Mouse (Mus musculus): ENCODE data around the gene Pomgnt1. TPM values are rescaled to one million over a fixed set of nuclear protein-coding genes. Genes with fewer than 3 reads are reported as not detected.

Gene Pomgnt1
- polyA plus RNA-seq, 1 experiment: 75.9 TPM

DNA sequence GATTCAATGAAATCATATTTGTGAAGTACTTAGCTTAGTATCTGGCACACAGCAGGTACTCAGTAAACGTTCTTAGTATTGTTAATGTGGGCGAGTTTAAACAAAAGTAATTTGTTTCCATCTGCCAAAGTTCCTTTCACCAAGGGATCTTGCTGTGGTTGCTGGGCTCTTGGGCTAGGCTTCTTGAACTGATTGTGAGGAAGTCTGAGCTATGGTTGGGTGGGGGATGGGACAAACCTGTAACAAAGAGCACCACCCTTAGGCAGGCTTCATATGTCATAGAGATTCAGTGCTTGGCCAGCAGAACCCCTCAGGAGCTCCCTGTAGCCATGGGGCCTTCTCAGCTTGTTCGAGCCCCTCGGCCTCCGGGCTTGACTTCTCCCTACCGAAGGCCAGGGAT is 49.4 kb downstream of the Pomgnt1 start, which contains the start of the genes 1700042G07Rik and Gm49337:
1700042G07Rik (plus strand) TSS at position 301 of the 400 bp plus-strand sequence.
Gm49337 (plus strand) TSS at position 313 of the 400 bp plus-strand sequence.
- H3K79me2 ChIP-seq (ENCODE audit: control insufficient read depth, insufficient read depth): no peaks in the 10 kb centered on the region
- H3K27me3 ChIP-seq (ENCODE audit: control insufficient read depth, insufficient read depth, insufficient read length): no peaks in the 10 kb centered on the region
- H3ac ChIP-seq (ENCODE audit: control insufficient read depth, insufficient read length): no peak within 1 kb of the TSS
- no peaks in the 10 kb centered on the region for H3K36me3 ChIP-seq (ENCODE audit: control insufficient read depth, insufficient read depth)
- peak within 1 kb of the TSS; percentile 42 for H3K4me2 ChIP-seq (ENCODE audit: low read depth)
- no peak within 1 kb of the TSS for H3K4me3 ChIP-seq
- TF ChIP-seq TCF12 (IDR thresholded peaks at IDR 0.05; ENCODE audit: insufficient read depth, poor library complexity, severe bottlenecking): no peak
- TF ChIP-seq POLR2AphosphoS2 (IDR thresholded peaks at IDR 0.05; ENCODE audit: insufficient read length, low read depth): no peak
- no peak for TF ChIP-seq POLR2A (IDR thresholded peaks at IDR 0.05; ENCODE audit: insufficient read length, low read depth)
- TF ChIP-seq CEBPB (IDR thresholded peaks at IDR 0.05; ENCODE audit: insufficient read depth, poor library complexity, severe bottlenecking): no peak
- no peak for TF ChIP-seq USF1 (IDR thresholded peaks at IDR 0.05; ENCODE audit: low read depth)
- no peak for TF ChIP-seq TCF3 (IDR thresholded peaks at IDR 0.05; ENCODE audit: insufficient read length, low read depth)
- no peak for TF ChIP-seq MAX (IDR thresholded peaks at IDR 0.05; ENCODE audit: low read depth)

DNA sequence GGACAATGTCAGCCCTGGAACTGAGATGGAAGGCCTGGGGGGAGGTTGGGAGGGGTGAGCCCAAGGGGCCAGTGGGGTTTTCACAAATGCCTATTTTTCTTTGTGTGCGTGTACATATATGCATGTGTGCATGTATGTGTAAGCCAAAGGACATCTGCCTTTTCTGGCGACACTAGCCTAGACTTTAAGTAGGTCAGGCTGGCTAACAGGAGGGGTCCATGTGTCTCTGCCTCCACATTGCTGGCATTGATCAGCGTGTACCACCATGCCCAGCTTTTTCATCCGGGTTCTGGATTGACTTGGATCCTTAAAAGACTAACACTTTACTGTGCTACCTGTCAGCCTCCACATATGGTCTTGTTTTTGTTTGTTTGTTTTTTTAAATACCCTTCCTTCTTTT is 50.1 kb downstream of the Pomgnt1 start:
- H3K27me3 ChIP-seq (ENCODE audit: control insufficient read depth, insufficient read depth, insufficient read length): no peaks in the 10 kb centered on the region
- H3K4me2 ChIP-seq (ENCODE audit: low read depth): no peak overlapping the region
- H3K36me3 ChIP-seq (ENCODE audit: control insufficient read depth, insufficient read depth): no peaks in the 10 kb centered on the region
- no peak for TF ChIP-seq TCF3 (IDR thresholded peaks at IDR 0.05; ENCODE audit: insufficient read length, low read depth)
- no peak for TF ChIP-seq USF1 (IDR thresholded peaks at IDR 0.05; ENCODE audit: low read depth)
- no peak for TF ChIP-seq E2F4 (IDR thresholded peaks at IDR 0.05; ENCODE audit: insufficient read depth)
- no peak for TF ChIP-seq SRF (IDR thresholded peaks at IDR 0.05; ENCODE audit: control insufficient read depth, insufficient read length, low read depth)
- no peak for TF ChIP-seq POLR2AphosphoS2 (IDR thresholded peaks at IDR 0.05; ENCODE audit: insufficient read length, low read depth)
- TF ChIP-seq TCF12 (IDR thresholded peaks at IDR 0.05; ENCODE audit: insufficient read depth, poor library complexity, severe bottlenecking): no peak
- no peak for TF ChIP-seq REST (IDR thresholded peaks at IDR 0.05; ENCODE audit: insufficient read depth, insufficient read length)
- TF ChIP-seq CEBPB (IDR thresholded peaks at IDR 0.05; ENCODE audit: insufficient read depth, poor library complexity, severe bottlenecking): no peak
- no peak for TF ChIP-seq POLR2A (IDR thresholded peaks at IDR 0.05; ENCODE audit: insufficient read length, low read depth)
- TF ChIP-seq MYOG (IDR thresholded peaks at IDR 0.05; ENCODE audit: control insufficient read depth in 1 of 3, insufficient read depth in 1 of 3, insufficient read length in 2 of 3, low read depth in 2 of 3): no peak
- no peak for TF ChIP-seq MYOD1 (IDR thresholded peaks at IDR 0.05; ENCODE audit: control insufficient read depth in 1 of 3, insufficient read length in 2 of 3, low read depth in 2 of 3)
- TF ChIP-seq MAX (IDR thresholded peaks at IDR 0.05; ENCODE audit: low read depth): no peak
- H3K4me3 ChIP-seq: no peak overlapping the region
- no peaks in the 10 kb centered on the region for H3K79me2 ChIP-seq (ENCODE audit: control insufficient read depth, insufficient read depth)
- H3ac ChIP-seq (ENCODE audit: control insufficient read depth, insufficient read length): no peak overlapping the region

DNA sequence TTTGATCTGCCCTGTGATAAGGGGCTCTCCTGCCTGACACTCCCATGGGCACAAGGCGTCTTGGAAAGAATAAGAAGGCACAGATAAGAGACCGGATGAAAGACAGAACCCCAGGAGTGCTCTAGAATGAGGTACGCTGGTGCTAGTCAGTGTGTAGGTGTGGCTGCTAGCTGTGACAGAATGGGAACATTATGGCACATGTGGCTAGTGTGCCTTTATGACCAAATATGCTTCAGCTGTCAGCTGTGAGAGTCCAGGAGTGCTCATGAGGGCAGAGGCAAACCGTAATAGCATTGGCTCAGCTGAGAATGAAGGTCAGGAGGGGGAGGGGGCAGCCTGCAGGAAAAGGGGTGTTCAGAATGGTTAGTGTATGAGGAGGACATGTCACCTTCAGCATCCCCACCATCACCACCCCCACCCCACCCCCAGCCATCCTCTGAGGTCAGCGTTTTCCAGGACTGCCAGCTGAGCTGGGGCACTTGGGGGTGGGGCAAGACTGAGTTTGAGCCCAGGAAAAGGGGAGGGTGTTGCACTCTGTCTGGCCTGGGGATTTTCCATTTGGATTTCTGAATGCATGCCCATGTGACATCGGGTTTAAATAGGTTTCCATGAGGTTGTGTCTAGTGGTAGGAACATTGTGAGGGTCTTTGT is 51.0 kb downstream of the Pomgnt1 start:
- H3K36me3 ChIP-seq (ENCODE audit: control insufficient read depth, insufficient read depth): no peaks in the 10 kb centered on the region
- peak overlapping the region; percentile 68 for H3K4me2 ChIP-seq (ENCODE audit: low read depth)
- TF ChIP-seq POLR2AphosphoS2 (IDR thresholded peaks at IDR 0.05; ENCODE audit: insufficient read length, low read depth) (no peak), TCF12 (IDR thresholded peaks at IDR 0.05; ENCODE audit: insufficient read depth, poor library complexity, severe bottlenecking) (no peak), USF1 (IDR thresholded peaks at IDR 0.05; ENCODE audit: low read depth) (peak; percentile 50), TCF3 (IDR thresholded peaks at IDR 0.05; ENCODE audit: insufficient read length, low read depth) (no peak), MYOG (IDR thresholded peaks at IDR 0.05; ENCODE audit: control insufficient read depth in 1 of 3, insufficient read depth in 1 of 3, insufficient read length in 2 of 3, low read depth in 2 of 3) (peak; percentile 41 to 48 (median 46)), SRF (IDR thresholded peaks at IDR 0.05; ENCODE audit: control insufficient read depth, insufficient read length, low read depth) (peak; percentile 69), MYOD1 (IDR thresholded peaks at IDR 0.05; ENCODE audit: control insufficient read depth in 1 of 3, insufficient read length in 2 of 3, low read depth in 2 of 3) (peak in 1 of 3 experiments; percentile 65)
- no peak overlapping the region for H3K4me3 ChIP-seq
- H3K79me2 ChIP-seq (ENCODE audit: control insufficient read depth, insufficient read depth): no peaks in the 10 kb centered on the region
- no peaks in the 10 kb centered on the region for H3K27me3 ChIP-seq (ENCODE audit: control insufficient read depth, insufficient read depth, insufficient read length)
- H3ac ChIP-seq (ENCODE audit: control insufficient read depth, insufficient read length): no peak overlapping the region

DNA sequence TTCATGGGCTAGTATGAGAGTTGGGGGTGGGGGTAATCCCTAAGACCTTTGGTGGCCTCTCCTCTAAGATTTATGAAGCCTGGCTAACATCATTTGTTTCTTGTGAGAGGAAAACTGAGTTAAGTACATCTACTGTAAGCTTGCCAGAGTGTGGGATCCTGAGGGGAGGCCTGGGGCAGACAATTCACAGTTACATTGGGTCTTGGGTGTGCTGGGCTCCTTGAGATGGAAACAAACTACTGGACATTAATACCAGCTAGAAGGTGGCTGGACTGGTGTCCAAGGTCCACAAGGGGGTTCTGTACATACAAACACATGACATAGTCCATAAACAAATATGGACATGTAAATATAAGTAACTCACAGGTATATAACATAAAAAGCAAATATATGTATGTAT is 51.5 kb downstream of the Pomgnt1 start:
- TF ChIP-seq E2F4 (IDR thresholded peaks at IDR 0.05; ENCODE audit: insufficient read depth) (no peak), POLR2AphosphoS2 (IDR thresholded peaks at IDR 0.05; ENCODE audit: insufficient read length, low read depth) (no peak), TCF3 (IDR thresholded peaks at IDR 0.05; ENCODE audit: insufficient read length, low read depth) (no peak), MYOD1 (IDR thresholded peaks at IDR 0.05; ENCODE audit: control insufficient read depth in 1 of 3, insufficient read length in 2 of 3, low read depth in 2 of 3) (no peak), MYOG (IDR thresholded peaks at IDR 0.05; ENCODE audit: control insufficient read depth in 1 of 3, insufficient read depth in 1 of 3, insufficient read length in 2 of 3, low read depth in 2 of 3) (no peak), MAX (IDR thresholded peaks at IDR 0.05; ENCODE audit: low read depth) (no peak), CEBPB (IDR thresholded peaks at IDR 0.05; ENCODE audit: insufficient read depth, poor library complexity, severe bottlenecking) (no peak), USF1 (IDR thresholded peaks at IDR 0.05; ENCODE audit: low read depth) (no peak), POLR2A (IDR thresholded peaks at IDR 0.05; ENCODE audit: insufficient read length, low read depth) (no peak), REST (IDR thresholded peaks at IDR 0.05; ENCODE audit: insufficient read depth, insufficient read length) (no peak), SRF (IDR thresholded peaks at IDR 0.05; ENCODE audit: control insufficient read depth, insufficient read length, low read depth) (no peak), TCF12 (IDR thresholded peaks at IDR 0.05; ENCODE audit: insufficient read depth, poor library complexity, severe bottlenecking) (no peak)
- H3ac ChIP-seq (ENCODE audit: control insufficient read depth, insufficient read length): no peak overlapping the region
- H3K4me2 ChIP-seq (ENCODE audit: low read depth): peak overlapping the region; percentile 68
- H3K27me3 ChIP-seq (ENCODE audit: control insufficient read depth, insufficient read depth, insufficient read length): no peaks in the 10 kb centered on the region
- no peaks in the 10 kb centered on the region for H3K36me3 ChIP-seq (ENCODE audit: control insufficient read depth, insufficient read depth)
- no peak overlapping the region for H3K4me3 ChIP-seq
- H3K79me2 ChIP-seq (ENCODE audit: control insufficient read depth, insufficient read depth): no peaks in the 10 kb centered on the region
